Mouse (Mus musculus) layer of hippocampus, postnatal 14 days (tissue): Measurements from ENCODE around the gene Mybbp1a. TPM values are rescaled to one million over a fixed set of nuclear protein-coding genes. Genes with fewer than 3 reads are reported as not detected.
"Not testable (repeated sequence)": the region's sequence is repeated elsewhere in the genome, so short reads cannot be mapped to it uniquely, and the experiment has no call there.

Source experiments
- DNase-seq, 2 experiments: peaks; one replicate each; pipeline ENCODE4 v3.0.0; 2021 to 2022; ENCODE audit warnings: low spot score in 2 of 2, mixed read lengths in 1 of 2
- total RNA-seq, 2 experiments: library from RNA; stranded (reverse); gene quantifications; 2 replicates each; pipeline ENCODE4 v1.2.3; 2021

Gene Mybbp1a
- total RNA-seq, 2 experiments from 2014 or later, result 50.3 to 53.1 TPM

- DNase-seq, result no peak
Measured at GRCm38 (mm10) chr11:72411945-72412344, 29.2 kb upstream of the Mybbp1a start.

- DNase-seq, result no peak
Measured at GRCm38 (mm10) chr11:72413016-72413415, 28.1 kb upstream of the Mybbp1a start.

GRCm38 (mm10) chr11:72413601-72414190, 27.5 kb upstream of the Mybbp1a start:
- no peak for DNase-seq

GRCm38 (mm10) chr11:72415155-72415554, 26.0 kb upstream of the Mybbp1a start:
- DNase-seq, result no peak

- DNase-seq, result no peak
Measured at GRCm38 (mm10) chr11:72416666-72417065, 24.5 kb upstream of the Mybbp1a start.

DNA sequence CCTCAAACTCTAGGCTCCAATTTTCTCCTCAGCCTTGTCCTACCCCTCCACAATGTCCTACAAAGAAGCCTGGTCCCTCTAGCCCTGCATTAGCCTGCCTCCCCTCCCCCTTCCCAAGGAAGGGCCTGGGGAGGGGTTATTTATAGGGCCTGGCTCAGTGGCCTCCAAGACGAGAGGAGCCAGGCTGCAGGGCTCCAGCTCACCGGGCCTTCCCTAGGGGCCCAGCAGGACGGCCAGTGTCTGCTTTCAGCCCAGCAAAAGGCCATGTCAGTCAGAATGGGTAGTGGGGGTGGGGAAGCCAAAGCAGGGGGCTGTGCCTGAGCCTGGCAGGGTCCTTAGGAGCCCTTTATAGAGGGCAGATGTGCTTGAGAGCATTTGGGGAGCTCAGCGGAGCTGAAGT, 23.8 kb upstream of the Mybbp1a start:
- no peak for DNase-seq

DNA sequence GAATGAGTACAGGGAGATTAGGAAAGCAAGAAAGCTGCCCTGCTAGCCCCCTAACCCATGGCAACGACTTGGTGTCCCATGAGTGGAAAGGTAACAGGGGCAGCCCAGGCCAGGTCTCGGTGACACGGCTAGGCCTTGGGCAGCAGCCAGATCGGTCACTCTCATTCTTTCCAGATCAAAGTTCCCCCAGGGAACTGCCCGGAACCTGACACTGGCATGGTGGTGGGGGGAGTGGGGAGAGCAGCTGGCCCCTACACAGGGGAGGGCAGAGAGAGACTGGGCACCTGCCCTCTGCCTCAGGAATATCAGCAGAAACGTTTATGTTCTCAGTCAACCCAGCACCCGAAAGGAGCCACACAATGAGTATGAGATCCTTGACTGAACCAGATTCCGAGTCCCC, 22.9 kb upstream of the Mybbp1a start:
- DNase-seq, result no peak

DNA sequence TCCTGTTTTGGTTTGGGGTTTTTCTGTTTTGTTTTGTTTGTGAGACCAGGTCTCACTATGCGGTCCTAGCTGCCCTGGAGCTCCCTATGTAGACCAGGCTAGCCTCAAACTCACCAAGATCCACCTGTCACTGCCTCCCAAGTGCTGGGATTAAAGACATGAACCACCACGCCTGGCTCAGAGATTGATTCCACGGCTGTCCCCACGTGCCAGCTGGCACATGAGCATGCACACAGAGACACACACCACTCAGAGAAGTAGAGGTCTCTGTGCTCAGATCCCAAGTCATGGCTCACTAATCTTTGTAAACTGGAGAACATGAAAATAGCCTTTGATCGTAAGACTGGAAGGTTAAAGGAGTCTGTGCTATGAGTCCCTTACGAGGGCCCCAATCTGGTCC, 22.1 kb upstream of the Mybbp1a start:
- DNase-seq, result no peak

DNA sequence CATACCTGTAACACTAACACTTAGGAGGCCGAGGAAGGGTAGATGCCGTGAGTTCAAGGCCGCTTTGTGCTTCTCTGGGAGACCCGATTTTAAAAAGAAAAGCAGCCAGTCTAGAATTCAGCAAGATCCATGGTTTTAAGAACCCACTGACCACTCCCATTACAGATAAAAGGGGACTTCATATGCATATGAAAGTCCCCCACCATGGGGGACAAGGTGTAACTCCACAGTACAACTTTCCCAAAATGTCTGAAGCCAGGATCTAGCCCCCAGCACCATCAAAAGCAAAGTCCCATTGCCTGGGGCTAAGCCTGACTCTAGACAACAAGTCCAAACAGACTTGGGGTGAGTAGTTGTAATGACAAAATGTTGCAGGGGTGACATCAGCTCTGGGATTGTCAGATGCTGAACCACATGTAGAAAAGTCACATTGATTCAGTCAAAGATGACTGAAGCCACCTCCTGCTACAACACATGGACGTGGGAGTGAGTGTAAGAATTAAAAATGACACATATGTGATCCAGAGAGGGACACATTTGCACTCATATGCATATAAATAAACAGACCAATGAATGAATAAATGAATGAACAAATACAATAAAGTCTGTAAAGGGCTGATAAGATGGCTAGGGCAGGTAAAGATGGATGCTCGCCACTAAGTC, 20.6 kb upstream of the Mybbp1a start:
- DNase-seq, result peak in 1 of 2 experiments; percentile 51

DNA sequence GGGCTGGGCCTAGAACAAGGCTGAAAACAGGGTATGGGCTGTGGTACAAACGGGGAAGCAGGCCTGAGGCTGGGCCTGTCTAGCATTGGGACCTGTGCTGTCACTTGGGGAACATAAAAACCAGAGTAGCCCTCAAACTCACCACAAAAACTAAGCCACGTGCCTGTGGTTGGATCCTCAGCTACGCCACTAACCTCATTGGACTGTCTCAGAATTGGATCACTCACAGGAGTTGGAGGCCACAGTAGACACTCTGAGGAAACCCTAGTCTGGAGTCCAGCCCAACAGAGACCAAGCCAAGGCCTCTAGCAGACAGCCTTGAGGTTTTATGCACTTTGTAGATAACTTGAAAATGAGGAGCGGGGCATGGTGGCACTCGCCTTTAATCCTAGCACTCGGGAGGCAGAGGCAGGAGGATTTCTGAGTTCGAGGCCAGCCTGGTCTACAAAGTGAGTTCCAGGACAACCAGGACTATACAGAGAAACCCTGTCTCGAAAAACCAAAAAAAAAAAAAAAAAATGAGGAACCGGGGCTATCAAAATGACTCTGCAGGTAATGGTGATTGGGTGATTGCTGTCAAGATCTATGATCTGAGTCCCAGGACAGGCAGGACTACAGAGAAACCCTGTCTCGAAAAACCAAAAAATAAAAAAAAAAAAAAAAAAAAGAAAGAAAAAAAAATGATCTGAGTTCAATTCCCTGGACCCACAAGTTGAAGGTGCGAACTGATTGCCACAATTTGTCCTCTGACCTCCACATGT, 19.5 kb upstream of the Mybbp1a start:
- no peak for DNase-seq

GRCm38 (mm10) chr11:72423686-72424085, 17.5 kb upstream of the Mybbp1a start:
- DNase-seq, result no peak

DNA sequence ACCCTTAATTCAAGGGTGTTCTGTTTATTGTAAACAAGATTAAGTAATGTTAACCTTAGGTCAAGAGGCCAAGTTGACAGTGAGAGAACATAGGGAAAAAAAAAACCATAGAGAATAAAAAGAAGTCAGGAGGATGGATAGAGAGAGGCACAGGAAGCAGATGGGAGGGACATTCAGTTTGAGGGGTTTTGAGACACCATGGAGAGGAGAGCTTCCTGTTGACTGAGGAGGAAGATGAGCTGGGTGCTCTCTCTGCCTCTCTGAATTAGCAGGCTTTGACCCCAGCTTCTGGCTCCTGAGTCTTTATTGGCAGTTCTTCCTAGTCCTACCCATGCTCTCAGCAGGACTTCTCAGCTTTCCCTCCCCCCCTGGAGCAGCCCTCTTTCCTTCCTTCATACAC, 16.0 kb upstream of the Mybbp1a start:
- no peak for DNase-seq

DNA sequence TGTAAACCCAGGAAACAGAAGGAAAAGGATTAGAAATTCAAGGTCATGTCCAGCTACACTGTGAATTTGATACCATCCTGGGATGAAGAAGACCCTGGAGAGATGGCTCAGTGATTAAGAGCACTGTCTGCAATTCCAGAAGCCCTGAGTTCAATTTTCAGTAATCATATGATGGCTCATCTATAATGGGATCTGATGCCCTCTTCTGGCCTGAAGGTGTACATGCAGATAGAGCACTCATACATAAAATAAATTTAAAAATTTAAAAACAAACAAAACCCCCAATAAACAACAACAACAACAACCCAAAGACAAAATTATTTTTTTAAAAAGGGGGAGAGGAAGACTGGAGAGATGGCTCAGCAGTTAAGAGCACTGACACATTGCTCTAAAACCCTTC, 14.3 kb upstream of the Mybbp1a start:
- no peak for DNase-seq

DNA sequence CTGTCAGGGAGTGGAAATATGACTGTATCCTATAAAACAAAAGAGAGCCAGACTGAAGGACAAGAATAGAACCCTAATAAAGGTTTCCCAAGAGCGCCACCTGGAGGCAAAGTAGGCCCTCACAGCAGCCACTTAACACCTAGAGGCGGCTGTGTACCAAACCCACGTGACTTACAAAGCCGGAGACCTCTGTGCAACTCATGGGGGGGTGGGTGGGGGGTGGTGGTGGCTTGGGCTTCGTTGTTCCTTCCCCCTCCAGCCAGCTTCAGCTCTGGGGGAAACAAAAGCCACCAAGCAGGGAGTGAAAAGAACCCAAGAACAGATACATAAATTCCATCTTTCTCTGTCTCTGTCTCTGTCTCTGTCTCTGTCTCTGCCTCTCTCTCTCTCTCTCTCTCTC, 12.5 kb upstream of the Mybbp1a start:
- peak; percentile 65 to 83 for DNase-seq

- DNase-seq, result peak; percentile 70 to 86
Measured at GRCm38 (mm10) chr11:72429288-72429690, 11.9 kb upstream of the Mybbp1a start.

DNA sequence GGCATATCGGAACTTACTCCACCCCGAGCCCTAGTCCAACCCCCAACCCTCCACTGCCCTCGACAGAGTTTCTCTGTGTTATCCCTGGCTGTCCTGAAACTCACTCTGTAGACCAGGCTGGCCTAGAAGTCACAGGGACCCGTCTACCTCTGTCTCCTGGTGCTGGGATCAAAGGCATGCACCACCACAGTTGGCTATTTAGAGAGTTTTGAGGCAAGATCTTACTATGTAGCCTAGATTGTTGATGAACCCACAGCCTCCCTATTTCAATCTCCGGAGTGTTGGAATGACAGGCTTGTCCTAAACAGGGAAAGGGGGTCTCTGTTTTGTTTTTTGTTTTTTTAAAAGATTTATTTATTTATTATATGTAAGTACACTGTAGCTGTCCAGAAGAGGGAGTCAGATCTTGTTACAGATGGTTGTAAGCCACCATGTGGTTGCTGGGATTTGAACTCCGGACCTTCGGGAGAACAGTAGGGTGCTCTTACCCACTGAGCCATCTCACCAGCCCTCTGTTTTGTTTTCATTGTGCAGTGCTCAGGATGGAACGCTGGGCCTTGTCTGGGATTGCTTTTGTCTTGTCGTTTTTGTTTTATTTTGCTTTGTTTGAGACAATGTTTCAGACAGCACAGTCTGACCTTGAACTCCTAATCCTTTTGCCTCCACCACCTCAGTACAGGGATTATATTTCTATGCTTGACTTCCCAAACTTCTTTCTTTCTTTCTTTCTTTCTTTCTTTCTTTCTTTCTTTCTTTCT, 10.7 kb upstream of the Mybbp1a start:
- not testable (repeated sequence) for DNase-seq

DNA sequence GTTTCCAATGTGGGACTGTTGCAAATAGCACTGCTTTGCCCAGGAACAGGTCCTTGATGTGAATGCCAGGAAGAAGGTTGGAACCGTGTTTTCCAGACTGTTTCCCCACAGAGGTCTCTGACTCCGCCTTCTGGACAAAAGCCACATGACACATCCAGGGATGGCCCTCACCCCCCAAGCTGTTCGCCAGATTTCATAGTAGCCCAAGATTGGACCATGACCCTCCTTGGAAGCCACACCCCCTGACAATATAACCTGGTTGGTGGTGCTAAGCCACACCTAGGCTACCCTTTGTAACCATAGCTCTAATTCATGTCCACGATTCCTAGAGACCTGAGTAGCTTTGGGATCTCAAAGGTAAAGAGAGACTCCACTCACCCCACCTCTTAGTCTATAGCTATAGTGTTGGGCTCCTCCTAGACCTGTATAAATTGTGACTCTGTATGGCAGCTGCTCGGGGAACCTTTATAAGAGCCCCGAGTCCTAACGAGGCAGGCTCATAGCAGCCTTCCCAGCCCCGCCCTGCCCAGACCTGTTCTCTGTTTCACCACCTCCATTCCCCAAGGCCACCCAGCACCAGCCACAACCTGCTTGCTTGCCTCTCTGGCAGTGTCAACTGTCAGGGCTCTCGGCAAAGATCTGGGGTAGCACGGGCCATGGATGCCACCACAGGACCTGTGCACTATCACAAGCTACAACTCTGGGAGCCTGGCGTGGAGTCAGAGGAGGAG, 6.0 kb upstream of the Mybbp1a start, which contains the start of gene Ggt6:
Ggt6 (plus strand) TSS at position 564 of the 731 bp plus-strand sequence.
- DNase-seq, result no peak

DNA sequence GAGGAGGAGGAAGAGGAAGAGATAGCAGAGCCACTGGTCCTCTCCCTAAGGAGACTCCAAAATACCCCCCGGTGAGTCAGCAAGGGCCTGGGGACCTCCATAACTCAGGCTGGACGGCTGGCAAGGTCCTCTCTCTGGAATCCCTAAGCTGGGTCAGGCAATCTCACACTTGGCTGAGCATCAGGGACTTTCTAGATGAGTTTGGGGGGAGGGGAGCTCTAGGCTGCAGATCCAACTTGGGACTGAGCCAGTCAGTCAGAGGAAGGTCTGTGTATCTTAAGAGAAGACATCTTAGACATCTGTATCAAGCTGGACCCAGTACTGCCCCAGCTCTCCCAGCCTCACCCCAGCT, 5.5 kb upstream of the Mybbp1a start:
- DNase-seq, result no peak

DNA sequence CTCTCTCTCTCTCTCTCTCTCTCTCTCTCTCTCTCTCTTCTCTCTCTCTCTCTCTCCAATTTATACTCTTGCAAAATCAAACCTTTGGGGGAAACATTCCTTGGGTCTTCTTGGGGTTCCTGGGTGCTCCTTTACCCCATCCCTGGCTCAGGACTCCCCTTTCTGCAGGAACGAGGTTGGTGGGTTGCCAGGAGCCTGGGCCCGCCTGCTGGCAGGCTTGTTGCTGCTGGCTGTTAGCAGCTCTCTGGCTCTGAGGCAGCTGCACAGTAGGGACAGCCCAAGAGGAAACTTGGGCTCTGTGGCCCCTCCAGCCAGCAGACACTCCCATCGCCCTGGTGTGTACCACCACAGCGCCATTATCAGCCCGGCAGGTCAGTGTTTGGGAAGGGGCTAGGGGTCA, 4.9 kb upstream of the Mybbp1a start:
- peak in 1 of 2 experiments; percentile 68 for DNase-seq

DNA sequence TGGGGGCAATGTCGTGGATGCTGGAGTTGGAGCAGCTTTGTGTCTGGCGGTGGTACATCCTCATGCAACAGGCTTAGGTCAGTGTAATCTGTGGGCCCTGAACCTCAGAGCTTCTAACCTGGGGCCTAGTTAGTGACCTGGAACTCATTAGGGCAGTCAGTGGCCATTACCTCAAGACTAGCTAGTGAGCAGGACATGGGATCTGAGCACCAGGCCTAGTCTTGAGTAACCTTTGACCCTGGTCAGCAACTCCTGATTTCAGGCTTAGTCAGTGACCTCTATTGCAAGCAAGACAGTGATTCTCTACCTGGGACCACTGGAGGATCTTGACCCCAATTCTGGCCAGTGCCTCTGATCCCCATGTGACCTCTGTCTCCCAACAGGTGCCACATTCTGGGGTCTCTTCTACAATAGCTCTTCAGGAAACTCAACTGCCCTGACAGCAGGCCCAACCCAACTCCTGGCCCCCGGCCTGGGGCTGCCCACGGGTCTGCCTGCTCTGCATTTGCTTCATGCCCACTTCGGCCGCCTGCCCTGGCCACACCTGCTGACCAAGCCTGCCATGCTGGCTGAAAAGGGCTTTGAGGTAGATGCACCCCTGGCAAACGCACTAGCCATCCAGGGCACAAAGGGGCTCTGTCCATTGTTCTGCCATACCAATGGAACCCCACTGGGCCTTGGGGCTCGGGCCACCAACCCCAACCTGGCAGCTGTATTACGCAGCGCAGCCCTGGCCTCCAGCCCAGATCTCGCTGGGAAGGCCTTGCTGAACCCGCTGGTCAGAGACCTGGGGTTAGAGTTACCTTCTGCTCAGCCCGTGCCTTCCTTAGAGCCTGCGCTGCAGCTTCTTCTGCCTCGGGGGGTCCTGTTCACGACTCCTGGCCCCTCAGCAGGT, 4.2 kb upstream of the Mybbp1a start:
- no peak for DNase-seq
